Mouse (Mus musculus) CH12.LX (cell line): ENCODE results near the gene Zfyve27. TPM values are rescaled to one million over a fixed set of nuclear protein-coding genes. Genes with fewer than 3 reads are reported as not detected.
A peak's percentile ranks its signal among the peaks of the same experiment; 100 is the strongest.

Source experiments
- DNase-seq: peaks from one replicate; pipeline ENCODE4 v3.0.0-alpha.2; 2013; ENCODE audit errors: extremely low read depth
- H3K27ac ChIP-seq: 2 replicates; pipeline ENCODE4 v1.5.1; 2012; ENCODE audit warnings: low read depth, mild to moderate bottlenecking, control low read depth, moderate library complexity; ENCODE audit not compliant: insufficient read depth
- H3K27me3 ChIP-seq: replicated peaks from 2 replicates; pipeline ENCODE3; 2012; ENCODE audit warnings: inconsistent platforms
- H3K36me3 ChIP-seq, 2 experiments: replicated peaks in 1 of 2; 2 replicates each; pipeline versions ENCODE3 to v1.6.1; 2012; ENCODE audit warnings: inconsistent platforms in 1 of 2, low read length in 1 of 2, mild to moderate bottlenecking in 1 of 2, mixed read lengths in 1 of 2, moderate library complexity in 1 of 2; ENCODE audit not compliant: control insufficient read depth in 1 of 2, insufficient read depth in 1 of 2
- H3K4me1 ChIP-seq, 2 experiments: 2 replicates each; pipeline ENCODE4 v1.6.1; 2012; ENCODE audit warnings: inconsistent platforms in 1 of 2, moderate library complexity in 1 of 2; ENCODE audit not compliant: insufficient read depth in 2 of 2, control insufficient read depth in 1 of 2
- H3K4me2 ChIP-seq: 2 replicates; pipeline ENCODE4 v1.6.1; 2012; ENCODE audit warnings: low read depth, mild to moderate bottlenecking, control low read depth; ENCODE audit not compliant: poor library complexity, insufficient read depth, severe bottlenecking
- H3K4me3 ChIP-seq, 3 experiments: fragments of 150-350 bp in 1 of 3; sonication (generic) in 1 of 3; replicated peaks in 1 of 3; 2 replicates each; pipeline versions ENCODE3 to v1.5.1; 2011 to 2012; ENCODE audit warnings: low read depth in 2 of 3, low read length in 2 of 3, mild to moderate bottlenecking in 2 of 3, moderate library complexity in 2 of 3, control low read depth in 1 of 3, improper control_type of control experiment in 1 of 3, inconsistent platforms in 1 of 3, mixed read lengths in 1 of 3; ENCODE audit not compliant: poor library complexity in 1 of 3
- H3K79me2 ChIP-seq: replicated peaks from 2 replicates; pipeline ENCODE4 v1.6.1; 2012; ENCODE audit warnings: mild to moderate bottlenecking, moderate library complexity; ENCODE audit not compliant: control insufficient read depth, poor library complexity, insufficient read depth, severe bottlenecking; ENCODE audit errors: extremely low read depth
- H3K9ac ChIP-seq: 2 replicates; pipeline ENCODE4 v1.6.1; 2012; ENCODE audit warnings: low read depth, mild to moderate bottlenecking, control low read depth, moderate library complexity; ENCODE audit not compliant: insufficient read depth
- H3K9me3 ChIP-seq: replicated peaks from 2 replicates; pipeline ENCODE3; 2012; ENCODE audit warnings: low read length, inconsistent platforms, mixed read lengths
- BHLHE40 ChIP-seq: IDR thresholded peaks from 2 replicates; pipeline ENCODE4 v1.6.1; 2011; ENCODE audit warnings: mild to moderate bottlenecking, low read depth, low read length, improper control_type of control experiment
- CHD1 ChIP-seq: IDR thresholded peaks from 2 replicates; pipeline ENCODE4 v1.6.1; 2012; ENCODE audit warnings: low read depth, low read length, improper control_type of control experiment, inconsistent platforms
- CHD2 ChIP-seq: IDR thresholded peaks from 2 replicates; pipeline ENCODE4 v1.6.1; 2011; ENCODE audit warnings: low read length, improper control_type of control experiment
- CTCF ChIP-seq, 2 experiments: IDR thresholded peaks in 1 of 2; conservative IDR thresholded peaks in 1 of 2; 2 replicates each; pipeline ENCODE4 v1.5.1; 2011 to 2012; ENCODE audit warnings: low read depth in 2 of 2, low read length in 2 of 2, improper control_type of control experiment in 1 of 2, inconsistent platforms in 1 of 2, mild to moderate bottlenecking in 1 of 2, moderate library complexity in 1 of 2
- ELF1 ChIP-seq: IDR thresholded peaks from 2 replicates; pipeline ENCODE4 v1.6.1; 2014; ENCODE audit warnings: low read depth, mild to moderate bottlenecking, inconsistent platforms, low read length, improper control_type of control experiment
- EP300 ChIP-seq: IDR thresholded peaks from 2 replicates; pipeline ENCODE4 v1.6.1; 2011; ENCODE audit warnings: low read length, improper control_type of control experiment
- ETS1 ChIP-seq: conservative IDR thresholded peaks from 2 replicates; pipeline ENCODE4 v1.6.1; 2012; ENCODE audit warnings: low read depth, mild to moderate bottlenecking, inconsistent platforms, low read length, improper control_type of control experiment, moderate library complexity
- GABPA ChIP-seq: IDR thresholded peaks from 2 replicates; pipeline ENCODE4 v1.6.1; 2012; ENCODE audit warnings: low read depth, low read length, improper control_type of control experiment, inconsistent platforms; ENCODE audit not compliant: insufficient replicate concordance
- HCFC1 ChIP-seq: IDR thresholded peaks from 2 replicates; pipeline ENCODE4 v1.6.1; 2012; ENCODE audit warnings: low read depth, mild to moderate bottlenecking, inconsistent platforms, low read length, improper control_type of control experiment
- IRF4 ChIP-seq: IDR thresholded peaks from 2 replicates; pipeline ENCODE4 v1.6.1; 2014; ENCODE audit warnings: low read depth, mild to moderate bottlenecking, inconsistent platforms, low read length, improper control_type of control experiment
- JUN ChIP-seq: IDR thresholded peaks from 2 replicates; pipeline ENCODE4 v1.6.1; 2011; ENCODE audit warnings: low read depth, mild to moderate bottlenecking, low read length, improper control_type of control experiment, moderate library complexity; ENCODE audit not compliant: insufficient read depth
- JUND ChIP-seq: conservative IDR thresholded peaks from 2 replicates; pipeline ENCODE4 v1.6.1; 2011; ENCODE audit warnings: low read depth, low read length, improper control_type of control experiment
- KAT2A ChIP-seq: IDR thresholded peaks from 2 replicates; pipeline ENCODE4 v1.6.1; 2012; ENCODE audit warnings: low read length, improper control_type of control experiment, inconsistent platforms; ENCODE audit not compliant: insufficient replicate concordance
- MAFK ChIP-seq: IDR thresholded peaks from 2 replicates; pipeline ENCODE4 v1.6.1; 2011; ENCODE audit warnings: low read length, improper control_type of control experiment; ENCODE audit not compliant: insufficient replicate concordance
- MEF2A ChIP-seq: IDR thresholded peaks from 2 replicates; pipeline ENCODE4 v1.6.1; 2014; ENCODE audit warnings: low read depth, mild to moderate bottlenecking, inconsistent platforms, low read length, improper control_type of control experiment, borderline replicate concordance
- MXI1 ChIP-seq: IDR thresholded peaks from 2 replicates; pipeline ENCODE4 v1.6.1; 2011; ENCODE audit warnings: mild to moderate bottlenecking, low read depth, low read length, improper control_type of control experiment
- MYC ChIP-seq: IDR thresholded peaks from 2 replicates; pipeline ENCODE4 v1.6.1; 2011; ENCODE audit warnings: low read depth, mild to moderate bottlenecking, improper control_type of control experiment, low read length
- NELFE ChIP-seq: IDR thresholded peaks from 2 replicates; pipeline ENCODE4 v1.6.1; 2011; ENCODE audit warnings: low read depth, low read length, improper control_type of control experiment
- PAX5 ChIP-seq: IDR thresholded peaks from 2 replicates; pipeline ENCODE4 v1.6.1; 2012; ENCODE audit warnings: low read length, inconsistent platforms, mixed read lengths
- POLR2A ChIP-seq: IDR thresholded peaks from 2 replicates; pipeline ENCODE4 v1.6.1; 2011; ENCODE audit warnings: low read depth, mild to moderate bottlenecking, improper control_type of control experiment, low read length
- POLR2AphosphoS2 ChIP-seq: IDR thresholded peaks from 2 replicates; pipeline ENCODE4 v1.6.1; 2011; ENCODE audit warnings: low read depth, low read length, improper control_type of control experiment
- RAD21 ChIP-seq: IDR thresholded peaks from 2 replicates; pipeline ENCODE4 v1.6.1; 2011; ENCODE audit warnings: low read depth, mild to moderate bottlenecking, low read length, improper control_type of control experiment, moderate library complexity
- RCOR1 ChIP-seq: conservative IDR thresholded peaks from 2 replicates; pipeline ENCODE4 v1.6.1; 2012; ENCODE audit warnings: low read depth, mild to moderate bottlenecking, inconsistent platforms, low read length, improper control_type of control experiment
- SIN3A ChIP-seq: IDR thresholded peaks from 2 replicates; pipeline ENCODE4 v1.6.1; 2012; ENCODE audit warnings: low read length, improper control_type of control experiment, inconsistent platforms
- SMC3 ChIP-seq: IDR thresholded peaks from 2 replicates; pipeline ENCODE4 v1.6.1; 2011; ENCODE audit warnings: low read depth, low read length, improper control_type of control experiment
- TBP ChIP-seq: conservative IDR thresholded peaks from 2 replicates; pipeline ENCODE4 v1.6.1; 2011; ENCODE audit warnings: low read depth, low read length, improper control_type of control experiment
- TCF12 ChIP-seq: IDR thresholded peaks from 2 replicates; pipeline ENCODE4 v1.6.1; 2014; ENCODE audit warnings: low read depth, mild to moderate bottlenecking, inconsistent platforms, low read length, improper control_type of control experiment
- USF1 ChIP-seq: IDR thresholded peaks from 2 replicates; pipeline ENCODE4 v1.6.1; 2014; ENCODE audit warnings: low read depth, mild to moderate bottlenecking, inconsistent platforms, low read length, improper control_type of control experiment
- USF2 ChIP-seq: conservative IDR thresholded peaks from 2 replicates; pipeline ENCODE4 v1.6.1; 2011; ENCODE audit warnings: low read depth, low read length, improper control_type of control experiment
- ZKSCAN1 ChIP-seq: IDR thresholded peaks from 2 replicates; pipeline ENCODE4 v1.6.1; 2012; ENCODE audit warnings: low read depth, inconsistent platforms, low read length, improper control_type of control experiment, borderline replicate concordance
- ZNF384 ChIP-seq: IDR thresholded peaks from 2 replicates; pipeline ENCODE4 v1.6.1; 2012; ENCODE audit warnings: low read depth, low read length, improper control_type of control experiment, inconsistent platforms
- dilution Hi-C: fragments of 300-500 bp; cut with MboI; formaldehyde crosslinking; loops from 2 replicates; pipeline ENCODE4 v1.14.3; 2020; ENCODE audit warnings: low sequenced_read_pairs; ENCODE audit not compliant: extremely low pct_unique_long_range_greater_than_20kb, extremely low pct_ligation_motif_present
- in situ Hi-C: fragments of 300-500 bp; cut with MboI; formaldehyde crosslinking; loops from 3 replicates; pipeline ENCODE4 v1.14.3; 2019; ENCODE audit warnings: low sequenced_read_pairs, low pct_ligation_motif_present, low pct_unique_long_range_greater_than_20kb, mixed read lengths
- polyA plus RNA-seq: library from polyadenylated mRNA; unstranded; fragments of >175 nt; gene quantifications from 2 replicates; pipeline ENCODE4 v1.2.1, GENCODE M21; 2012; ENCODE audit warnings: low read depth; ENCODE audit not compliant: insufficient read length
- total RNA-seq, 2 experiments: library from RNA; depleted of rRNA; stranded (reverse); fragments of 300-350 nt in 1 of 2; fragments of >200 nt in 1 of 2; gene quantifications; 2 replicates each; pipeline ENCODE4 v1.2.3; 2012 to 2014

Gene Zfyve27
- total and polyA plus RNA-seq, 3 experiments = 11.4 to 19.2 (median 16.2) TPM

DNA sequence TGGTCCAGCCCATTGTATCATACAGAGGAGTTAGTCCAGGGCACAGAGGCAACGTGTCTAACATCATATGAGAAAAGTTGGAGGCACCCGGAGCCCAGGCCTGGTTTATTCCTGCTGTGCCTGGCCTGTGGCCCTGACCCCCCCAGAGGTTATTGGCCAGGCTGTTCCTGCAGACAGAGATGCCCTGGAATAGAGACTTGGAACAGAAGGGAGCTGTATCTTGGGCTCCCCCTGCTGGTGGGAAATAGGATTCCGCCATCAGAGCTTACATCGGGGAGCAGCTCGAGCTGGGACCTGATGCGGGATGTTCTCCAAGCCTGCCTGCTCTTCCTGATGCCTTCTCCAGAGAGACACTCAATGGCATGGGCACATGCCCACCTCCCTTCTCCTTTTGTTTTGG lies 11.8 kb upstream of the Zfyve27 start:
- Histone ChIP-seq H3K36me3 (no peaks in the 10 kb centered on the region), H3K27me3 (peaks cover 7% of the 10 kb centered on the region), H3K9me3 (peaks cover 11% of the 10 kb centered on the region), H3K27ac (no peak overlapping the region), H3K9ac (no peak overlapping the region), H3K4me3 (no peak overlapping the region), H3K4me1 (0 out of 4 replicates have a peak, but pooled peaks cover 0 to 3% of the 10 kb centered on the region in 2 experiments), H3K4me2 (no peak overlapping the region), H3K79me2 (no peaks in the 10 kb centered on the region)
- in situ Hi-C loops (no loop called here), dilution Hi-C loops (no loop called here)
- DNase-seq = peak; percentile 65
- TF ChIP-seq GABPA (no peak), CTCF (conservative IDR thresholded peaks at IDR 0.05 in 1 of 2, IDR thresholded peaks at IDR 0.05 in 1 of 2; ENCODE audit: low read depth in 2 of 2, low read length in 2 of 2) (peak; percentile 79 to 80), POLR2AphosphoS2 (no peak), RAD21 (peak; percentile 62), ZNF384 (no peak), EP300 (no peak), JUND (no peak), ZKSCAN1 (no peak), NELFE (no peak), SMC3 (peak; percentile 59)

DNA sequence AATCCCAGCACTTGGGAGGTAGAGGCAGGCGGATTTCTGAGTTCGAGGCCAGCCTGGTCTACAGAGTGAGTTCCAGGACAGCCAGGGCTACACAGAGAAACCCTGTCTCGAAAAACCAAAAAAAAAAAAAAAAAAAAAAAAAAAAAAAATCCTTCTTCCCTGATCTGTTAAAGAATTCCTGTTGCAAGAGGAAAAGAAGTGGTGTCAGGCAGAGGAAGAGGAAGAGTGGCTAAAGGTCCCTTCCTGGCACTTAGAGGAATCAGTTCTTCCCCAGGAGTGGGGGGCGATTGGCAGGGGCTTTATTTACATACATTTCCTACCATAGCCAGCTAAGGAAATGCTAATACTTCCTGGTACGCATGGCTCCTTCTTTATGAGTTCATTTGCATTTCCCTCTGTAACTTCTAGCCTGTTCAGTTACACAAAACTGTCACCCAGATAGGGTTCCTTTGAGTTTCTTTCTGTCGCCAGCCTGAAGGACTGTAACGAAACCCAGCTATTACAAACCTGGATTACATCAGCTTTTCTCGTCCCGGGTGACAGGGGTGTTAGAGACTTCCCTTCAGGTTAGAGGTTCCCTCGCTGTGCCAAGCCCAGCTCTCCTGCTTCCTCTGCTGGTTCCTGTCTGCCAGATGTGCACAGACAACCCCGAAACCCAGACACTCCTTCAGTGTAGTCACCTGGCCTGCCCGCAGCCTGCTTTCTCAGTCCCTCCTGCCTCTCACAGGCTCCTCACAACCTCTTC lies 6.1 kb upstream of the Zfyve27 start:
- dilution Hi-C loops (no loop called here), in situ Hi-C loops (no loop called here)
- Histone ChIP-seq H3K4me3 (peak overlapping the region in 1 of 3 experiments; percentile 29), H3K9ac (peak overlapping the region; percentile 17), H3K4me2 (peak overlapping the region; percentile 47; the same call in 1 of the 2 replicates), H3K27ac (peak overlapping the region; percentile 72), H3K4me1 (peaks cover 3 to 10% of the 10 kb centered on the region in 2 experiments; a peak in 3 of 4 replicates), H3K79me2 (no peaks in the 10 kb centered on the region), H3K27me3 (peaks cover 7% of the 10 kb centered on the region), H3K36me3 (no peaks in the 10 kb centered on the region), H3K9me3 (no peaks in the 10 kb centered on the region)
- DNase-seq = peak; percentile 61
- TF ChIP-seq ZKSCAN1 (no peak), BHLHE40 (no peak), MEF2A (no peak), RCOR1 (no peak), ETS1 (no peak), ZNF384 (peak; percentile 81), NELFE (no peak), HCFC1 (no peak), PAX5 (no peak), RAD21 (no peak), CHD2 (no peak), MAFK (no peak), JUN (no peak), MYC (no peak), ELF1 (peak; percentile 58), SMC3 (no peak), TBP (no peak), CTCF (conservative IDR thresholded peaks at IDR 0.05 in 1 of 2, IDR thresholded peaks at IDR 0.05 in 1 of 2; ENCODE audit: low read depth in 2 of 2, low read length in 2 of 2) (no peak), USF2 (no peak), TCF12 (0 out of 2 replicates have a peak, but pooled peaks have one; percentile 23), IRF4 (0 out of 2 replicates have a peak, but pooled peaks have one; percentile 12), SIN3A (no peak), MXI1 (no peak), POLR2A (0 out of 2 replicates have a peak, but pooled peaks have one; percentile 34), CHD1 (no peak), KAT2A (no peak), JUND (no peak), USF1 (no peak)
